ENCODE assay signal across 21 mouse cellular contexts in the genomic region with DNA sequence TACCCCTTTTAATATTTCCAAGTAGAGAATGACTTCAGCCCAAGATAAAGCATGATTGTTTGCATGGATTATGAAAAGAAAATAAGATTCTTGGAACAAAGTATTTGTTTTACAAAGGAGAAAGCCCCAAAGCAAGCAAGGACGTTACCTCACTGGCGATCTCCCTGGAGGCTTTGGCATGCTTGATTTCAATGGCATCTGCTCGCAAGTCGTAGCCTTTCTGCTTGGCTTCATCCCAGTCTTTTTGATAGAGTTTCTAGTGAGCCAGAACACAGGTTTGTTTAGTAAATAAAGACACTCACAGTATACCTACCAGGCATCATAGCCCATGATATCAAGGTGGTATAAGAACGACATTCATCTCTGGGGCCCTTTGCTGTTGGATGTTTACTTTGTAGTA.
DNase-seq lines count a peak whose midpoint lies in the region; ATAC-seq and TF ChIP-seq lines count a peak whose summit lies in the region.
"Had no signal": no experiment of that assay in that cellular context is flagged by ENCODE, and none has a peak within 500 bp of the region (broad histone marks: within the 10 kb centered on the region; RNA-seq: fewer than 3 reads in every experiment).

No protein-coding gene starts in this region.

- no peak for TF ChIP-seq CTCF in cerebellum, adult 2 months (IDR thresholded peaks at IDR 0.05; ENCODE audit: borderline replicate concordance, insufficient read depth, low read depth, low read length)

- no peak overlapping the region for H3K4me3 ChIP-seq in cerebellum, adult 2 months (replicated peaks; ENCODE audit: insufficient read depth, low read depth, low read length)
- H3K4me3 ChIP-seq: embryonic facial prominence, embryonic 12.5 days; forebrain, embryonic 12.5 days; heart, embryonic 13.5 days; hindbrain, embryonic 12.5 days had no signal

- H3K27me3 ChIP-seq in cerebellum, adult 2 months (ENCODE audit: control insufficient read depth, insufficient read depth, low read length) = no peaks in the 10 kb centered on the region
- H3K27me3 ChIP-seq: embryonic facial prominence, embryonic 12.5 days; forebrain, embryonic 12.5 days; heart, embryonic 13.5 days; hindbrain, embryonic 12.5 days had no signal

- TF ChIP-seq POLR2A in cerebellum, adult 2 months (IDR thresholded peaks at IDR 0.05; ENCODE audit: borderline replicate concordance, insufficient read depth, low read length) = no peak

- no peak for DNase-seq in cerebellum, postnatal 4 days (ENCODE audit: low spot score in 2 of 2)
- peak; percentile 90 for DNase-seq in brain, adult 2 months (ENCODE audit: low read depth, low spot score)
- peak; percentile 66 to 87 for DNase-seq in cerebellum, adult 2 months
- peak; percentile 67 to 70 for DNase-seq in cerebellum, postnatal 10 days
- DNase-seq in kidney, postnatal 10 days = no peak
- no peak for DNase-seq in spleen, postnatal 36 days (ENCODE audit: low spot score in 2 of 2)
- DNase-seq: adrenal gland, adult 8-10 months; adrenal gland, postnatal 36 days; B cell, adult 2 months; gastrocnemius, postnatal 14 days; heart, postnatal 36 days; kidney, adult 18-20 months had no signal

- H3K27ac ChIP-seq in cerebellum, adult 2 months (ENCODE audit: insufficient read depth, low read length) = no peak overlapping the region
- H3K27ac ChIP-seq: embryonic facial prominence, embryonic 12.5 days; forebrain, embryonic 12.5 days; heart, embryonic 13.5 days; hindbrain, embryonic 12.5 days had no signal

- WGBS in cerebellum, adult 2 months = 10% methylated on average over 5 of the region's 5 CpGs

- peak; percentile 82; the same call in 1 of the 2 replicates for ATAC-seq in cerebellum, adult (ENCODE audit: insufficient number of reproducible peaks, low FRiP score, low TSS enrichment)
- ATAC-seq in erythroid progenitor cell, adult 5-6 weeks (replicated peaks; ENCODE audit: low FRiP score, poor library complexity, severe bottlenecking) = no peak
- ATAC-seq: CD4-positive, CD25-positive, alpha-beta regulatory T cell, adult 4 months; forebrain, embryonic 16.5 days; hindbrain, embryonic 16.5 days had no signal

- H3K4me1 ChIP-seq in cerebellum, adult 2 months (ENCODE audit: control insufficient read depth, insufficient read depth, low read length) = peaks cover 13% of the 10 kb centered on the region
- H3K4me1 ChIP-seq: embryonic facial prominence, embryonic 12.5 days; forebrain, embryonic 12.5 days; heart, embryonic 13.5 days; hindbrain, embryonic 12.5 days had no signal

Comparison
In these comparisons a context has a peak if more than half of its experiments do, and no peak if none do; other contexts are left out.
1. DNase-seq: peak in brain, adult 2 months (single experiment), cerebellum, adult 2 months (2 of 2) and cerebellum, postnatal 10 days (2 of 2); none in cerebellum, postnatal 4 days (0 of 2), kidney, postnatal 10 days (single experiment) and spleen, postnatal 36 days (0 of 2).